Mouse (Mus musculus): ENCODE results near the gene Cyp2t4. TPM values are rescaled to one million over a fixed set of nuclear protein-coding genes. Genes with fewer than 3 reads are reported as not detected.
A peak's percentile ranks its signal among the peaks of the same experiment; 100 is the strongest.

Cyp2t4 gene
- polyA plus RNA-seq, 1 experiment: not detected

- Histone ChIP-seq H3K27ac (ENCODE audit: insufficient read depth, low read depth, low read length) (no peak overlapping the region), H3K4me1 (ENCODE audit: control insufficient read depth, insufficient read depth, low read length) (peaks cover 46% of the 10 kb centered on the region), H3K4me3 (ENCODE audit: insufficient read depth, low read depth, low read length) (peak overlapping the region; percentile 96)
- 40% methylated on average over 23 of the region's 23 CpGs for WGBS
- TF ChIP-seq POLR2A (IDR thresholded peaks at IDR 0.05; ENCODE audit: insufficient read depth, low read depth, low read length): no peak
- no peak for TF ChIP-seq CTCF (IDR thresholded peaks at IDR 0.05; ENCODE audit: insufficient read depth, low read depth, low read length)
Measured at GRCm38 (mm10) chr7:27165007-27165655, 11.6 kb downstream of the Cyp2t4 start.

GRCm38 (mm10) chr7:27165696-27166095 is 12.2 kb downstream of the Cyp2t4 start:
- WGBS: 1% methylated on average over 8 of the region's 8 CpGs
- Histone ChIP-seq H3K4me3 (ENCODE audit: insufficient read depth, low read depth, low read length) (peak overlapping the region; percentile 96), H3K4me1 (ENCODE audit: control insufficient read depth, insufficient read depth, low read length) (peaks cover 44% of the 10 kb centered on the region), H3K27ac (ENCODE audit: insufficient read depth, low read depth, low read length) (peak overlapping the region; percentile 95)
- TF ChIP-seq CTCF (IDR thresholded peaks at IDR 0.05; ENCODE audit: insufficient read depth, low read depth, low read length) (no peak), POLR2A (IDR thresholded peaks at IDR 0.05; ENCODE audit: insufficient read depth, low read depth, low read length) (no peak)

GRCm38 (mm10) chr7:27166229-27166613 is 12.7 kb downstream of the Cyp2t4 start:
- H3K4me3 ChIP-seq (ENCODE audit: insufficient read depth, low read depth, low read length): peak overlapping the region; percentile 96
- WGBS: 1% methylated on average over 43 of the region's 43 CpGs
- TF ChIP-seq CTCF (IDR thresholded peaks at IDR 0.05; ENCODE audit: insufficient read depth, low read depth, low read length) (no peak), POLR2A (IDR thresholded peaks at IDR 0.05; ENCODE audit: insufficient read depth, low read depth, low read length) (no peak)
- H3K27ac ChIP-seq (ENCODE audit: insufficient read depth, low read depth, low read length): peak overlapping the region; percentile 95
- peaks cover 44% of the 10 kb centered on the region for H3K4me1 ChIP-seq (ENCODE audit: control insufficient read depth, insufficient read depth, low read length)

- Histone ChIP-seq H3K27ac (ENCODE audit: insufficient read depth, low read depth, low read length) (peak within 1 kb of the TSS; percentile 95), H3K4me3 (ENCODE audit: insufficient read depth, low read depth, low read length) (peak within 1 kb of the TSS; percentile 96), H3K4me1 (ENCODE audit: control insufficient read depth, insufficient read depth, low read length) (peaks cover 40% of the 10 kb centered on the region)
- under 1% methylated on average over 61 of the region's 61 CpGs for WGBS
- TF ChIP-seq CTCF (IDR thresholded peaks at IDR 0.05; ENCODE audit: insufficient read depth, low read depth, low read length) (no peak), POLR2A (IDR thresholded peaks at IDR 0.05; ENCODE audit: insufficient read depth, low read depth, low read length) (peak; percentile 67; the same call in 1 of the 2 replicates)
Measured at GRCm38 (mm10) chr7:27166614-27167474, 13.3 kb downstream of the Cyp2t4 start, which contains the start of gene Egln2. TSS of gene Egln2 (minus strand) at chr7:27166802.

GRCm38 (mm10) chr7:27167475-27168094 is 14.1 kb downstream of the Cyp2t4 start:
- H3K27ac ChIP-seq (ENCODE audit: insufficient read depth, low read depth, low read length): peak overlapping the region; percentile 88
- H3K4me1 ChIP-seq (ENCODE audit: control insufficient read depth, insufficient read depth, low read length): peaks cover 34% of the 10 kb centered on the region
- WGBS: 58% methylated on average over 11 of the region's 11 CpGs
- TF ChIP-seq POLR2A (IDR thresholded peaks at IDR 0.05; ENCODE audit: insufficient read depth, low read depth, low read length): no peak
- no peak for TF ChIP-seq CTCF (IDR thresholded peaks at IDR 0.05; ENCODE audit: insufficient read depth, low read depth, low read length)
- peak overlapping the region; percentile 96; the same call in 1 of the 2 replicates for H3K4me3 ChIP-seq (ENCODE audit: insufficient read depth, low read depth, low read length)

- peaks cover 27% of the 10 kb centered on the region for H3K4me1 ChIP-seq (ENCODE audit: control insufficient read depth, insufficient read depth, low read length)
- H3K27ac ChIP-seq (ENCODE audit: insufficient read depth, low read depth, low read length): no peak overlapping the region
- WGBS: 95% methylated on average over 5 of the region's 5 CpGs
Measured at GRCm38 (mm10) chr7:27168371-27168770, 14.9 kb downstream of the Cyp2t4 start.

GRCm38 (mm10) chr7:27170981-27171380 is 17.5 kb downstream of the Cyp2t4 start:
- 94% methylated on average over 3 of the region's 3 CpGs for WGBS
- Histone ChIP-seq H3K27ac (ENCODE audit: insufficient read depth, low read depth, low read length) (no peak overlapping the region), H3K4me3 (ENCODE audit: insufficient read depth, low read depth, low read length) (no peak overlapping the region), H3K4me1 (ENCODE audit: control insufficient read depth, insufficient read depth, low read length) (peaks cover 6% of the 10 kb centered on the region; the same call in 1 of the 2 replicates)
- TF ChIP-seq CTCF (IDR thresholded peaks at IDR 0.05; ENCODE audit: insufficient read depth, low read depth, low read length): no peak

More at GRCm38 (mm10) chr7:27168371-27168770, 14.9 kb downstream of the Cyp2t4 start:
- TF ChIP-seq POLR2A (IDR thresholded peaks at IDR 0.05; ENCODE audit: insufficient read depth, low read depth, low read length) (no peak), CTCF (IDR thresholded peaks at IDR 0.05; ENCODE audit: insufficient read depth, low read depth, low read length) (no peak)
- H3K4me3 ChIP-seq (ENCODE audit: insufficient read depth, low read depth, low read length): no peak overlapping the region

GRCm38 (mm10) chr7:27174496-27174895 is 21.0 kb downstream of the Cyp2t4 start:
- 90% methylated on average over 15 of the region's 15 CpGs for WGBS
- Histone ChIP-seq H3K4me1 (ENCODE audit: control insufficient read depth, insufficient read depth, low read length) (no peaks in the 10 kb centered on the region), H3K4me3 (ENCODE audit: insufficient read depth, low read depth, low read length) (no peak overlapping the region), H3K27ac (ENCODE audit: insufficient read depth, low read depth, low read length) (no peak overlapping the region)
- TF ChIP-seq POLR2A (IDR thresholded peaks at IDR 0.05; ENCODE audit: insufficient read depth, low read depth, low read length) (no peak), CTCF (IDR thresholded peaks at IDR 0.05; ENCODE audit: insufficient read depth, low read depth, low read length) (no peak)
